Mouse (Mus musculus): ENCODE data around the gene Xrra1. TPM values are rescaled to one million over a fixed set of nuclear protein-coding genes. Genes with fewer than 3 reads are reported as not detected.
A peak's percentile ranks its signal among the peaks of the same experiment; 100 is the strongest.
"Not testable (repeated sequence)": the region's sequence is repeated elsewhere in the genome, so short reads cannot be mapped to it uniquely, and the experiment has no call there.

Gene Xrra1
- polyA plus RNA-seq, 1 experiment from 2014 or later, result 0.30 TPM

DNA sequence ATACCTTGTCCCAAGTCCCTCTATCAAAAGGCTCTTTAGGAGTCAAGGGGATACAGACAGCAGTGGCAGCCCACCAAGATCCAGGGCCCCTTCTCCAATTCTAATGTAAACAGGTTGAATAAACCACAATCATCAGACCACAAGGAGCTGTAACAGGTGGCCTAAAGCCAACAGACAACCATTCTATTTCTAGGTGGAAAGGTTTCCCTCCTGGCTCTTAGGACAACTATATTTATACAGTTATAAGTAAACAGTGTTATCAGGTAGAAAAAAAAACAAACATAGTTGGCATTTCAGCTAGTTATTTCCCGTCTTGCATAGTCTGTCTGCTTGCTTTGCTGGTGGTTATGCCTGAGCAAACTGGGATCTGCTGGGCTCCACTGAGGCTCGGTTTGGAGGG lies 61.5 kb downstream of the Xrra1 start:
- peaks cover 3% of the 10 kb centered on the region for H3K4me1 ChIP-seq (ENCODE audit: insufficient read depth)
- no peak for TF ChIP-seq CTCF (IDR thresholded peaks at IDR 0.05; ENCODE audit: low read depth)
- peak overlapping the region; percentile 39; the same call in 1 of the 2 replicates for H3K27ac ChIP-seq (ENCODE audit: low read depth)
- no peak overlapping the region for H3K4me2 ChIP-seq
- H3K36me3 ChIP-seq (ENCODE audit: insufficient read depth), result peaks cover 38% of the 10 kb centered on the region
- 35% methylated on average over 2 of the region's 2 CpGs for WGBS
- H3K9ac ChIP-seq, result no peak overlapping the region
- H3K27me3 ChIP-seq (ENCODE audit: insufficient read depth, low read length), result peaks cover 6% of the 10 kb centered on the region; the same call in 1 of the 2 replicates
- H3K9me3 ChIP-seq (ENCODE audit: low read depth, low read length), result no peaks in the 10 kb centered on the region
- no peak for ATAC-seq (ENCODE audit: insufficient read depth)
- DNase-seq, result peak; percentile 40
- H3K4me3 ChIP-seq (ENCODE audit: low read depth, low read length), result no peak overlapping the region

DNA sequence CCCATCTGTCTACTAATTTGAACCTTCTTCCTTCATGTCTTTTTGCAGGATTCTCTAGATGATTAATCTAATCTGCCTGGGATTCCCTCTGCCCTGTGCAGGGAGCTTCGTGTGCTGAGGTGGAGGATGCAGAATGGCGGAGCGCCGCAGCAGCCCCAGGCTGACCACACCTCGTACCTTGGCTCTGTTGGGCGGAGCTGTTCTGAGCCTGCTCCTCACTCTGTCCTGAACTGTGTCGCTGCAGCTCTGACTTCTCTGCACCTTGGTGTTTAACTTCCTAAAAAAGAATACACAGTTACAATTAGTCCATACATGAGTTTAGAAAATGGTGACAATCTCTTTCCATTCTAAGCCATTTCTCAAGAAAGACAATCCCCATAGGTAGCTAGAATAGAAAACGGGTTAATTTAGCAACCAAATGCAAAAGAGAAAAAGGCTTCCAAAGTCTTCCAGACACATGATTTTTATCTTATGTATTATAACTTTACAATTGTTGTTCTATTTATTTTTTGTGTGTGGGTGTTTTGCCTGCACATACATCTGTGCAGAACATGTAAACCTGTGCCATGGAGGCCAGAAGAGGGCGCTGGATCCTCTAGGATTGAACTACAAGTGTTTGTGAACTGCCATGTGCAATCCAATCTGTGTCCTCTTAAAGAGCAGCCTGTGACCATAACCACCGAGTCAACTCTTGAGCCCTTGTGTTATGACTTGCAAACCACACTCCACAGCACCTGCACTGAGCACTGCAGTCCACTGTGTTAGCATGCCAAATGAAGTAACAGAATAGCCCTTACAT lies 68.2 kb downstream of the Xrra1 start:
- no peak overlapping the region for H3K4me3 ChIP-seq (ENCODE audit: low read depth, low read length)
- no peak overlapping the region for H3K4me2 ChIP-seq
- no peaks in the 10 kb centered on the region for H3K9me3 ChIP-seq (ENCODE audit: low read depth, low read length)
- H3K4me1 ChIP-seq (ENCODE audit: insufficient read depth), result no peaks in the 10 kb centered on the region
- ATAC-seq (ENCODE audit: insufficient read depth) (no peak), DNase-seq (peak; percentile 75)
- peak; percentile 59 for TF ChIP-seq CTCF (IDR thresholded peaks at IDR 0.05; ENCODE audit: low read depth)
- no peaks in the 10 kb centered on the region for H3K27me3 ChIP-seq (ENCODE audit: insufficient read depth, low read length)
- H3K36me3 ChIP-seq (ENCODE audit: insufficient read depth), result peaks cover 67% of the 10 kb centered on the region
- 75% methylated on average over 10 of the region's 10 CpGs for WGBS
- no peak overlapping the region for H3K27ac ChIP-seq (ENCODE audit: low read depth)
- no peak overlapping the region for H3K9ac ChIP-seq

DNA sequence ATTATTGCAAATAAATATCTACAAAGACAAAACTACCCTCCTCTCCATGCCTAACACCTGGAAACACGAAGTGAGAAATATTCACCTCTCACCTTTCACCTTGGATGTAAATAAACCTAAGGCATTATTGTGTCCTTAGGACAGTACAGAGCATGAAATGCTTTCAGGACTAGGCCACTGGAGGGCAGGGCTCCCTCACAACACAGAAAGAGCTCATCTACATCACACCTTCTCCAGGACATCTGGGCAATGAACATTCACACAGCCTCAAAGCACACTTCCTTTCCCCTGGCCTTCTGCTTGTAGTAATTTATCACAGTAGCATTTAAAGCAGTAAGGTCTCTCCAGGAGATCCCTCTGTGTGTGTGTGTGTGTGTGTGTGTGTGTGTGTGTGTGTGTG lies 76.8 kb downstream of the Xrra1 start:
- Histone ChIP-seq H3K27ac (ENCODE audit: low read depth) (no peak overlapping the region), H3K36me3 (ENCODE audit: insufficient read depth) (peaks cover 60% of the 10 kb centered on the region), H3K4me2 (no peak overlapping the region), H3K4me3 (ENCODE audit: low read depth, low read length) (no peak overlapping the region), H3K9ac (no peak overlapping the region), H3K4me1 (ENCODE audit: insufficient read depth) (no peaks in the 10 kb centered on the region), H3K9me3 (ENCODE audit: low read depth, low read length) (no peaks in the 10 kb centered on the region), H3K27me3 (ENCODE audit: insufficient read depth, low read length) (no peaks in the 10 kb centered on the region)
- 58% methylated on average over 1 of the region's 1 CpGs for WGBS
- DNase-seq (no peak), ATAC-seq (ENCODE audit: insufficient read depth) (no peak)
- peak; percentile 32; the same call in 1 of the 2 replicates for TF ChIP-seq CTCF (IDR thresholded peaks at IDR 0.05; ENCODE audit: low read depth)

DNA sequence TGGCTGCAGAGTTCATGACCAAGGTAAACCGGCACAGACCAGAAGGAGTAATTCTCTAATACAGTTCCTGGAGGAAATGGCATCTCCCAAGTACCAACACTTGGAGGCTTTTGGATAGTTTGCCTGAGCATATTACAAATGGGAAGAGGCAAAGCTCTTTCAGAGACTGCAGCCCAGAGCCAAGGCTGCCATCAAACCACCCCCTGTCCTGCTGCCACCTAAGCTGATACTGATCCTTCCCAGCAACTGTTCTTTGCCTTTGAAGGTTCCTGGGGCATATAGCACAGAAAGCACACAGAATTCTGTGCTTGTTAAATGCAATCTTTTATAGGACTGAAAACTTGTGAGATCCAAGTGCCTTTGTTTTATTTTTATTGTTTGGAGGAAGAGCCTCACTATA lies 81.8 kb downstream of the Xrra1 start:
- H3K4me2 ChIP-seq, result no peak overlapping the region
- ATAC-seq (ENCODE audit: insufficient read depth) (no peak), DNase-seq (no peak)
- H3K27ac ChIP-seq (ENCODE audit: low read depth), result no peak overlapping the region
- TF ChIP-seq CTCF (IDR thresholded peaks at IDR 0.05; ENCODE audit: low read depth), result no peak
- peaks cover 58% of the 10 kb centered on the region for H3K36me3 ChIP-seq (ENCODE audit: insufficient read depth)
- H3K4me3 ChIP-seq (ENCODE audit: low read depth, low read length), result no peak overlapping the region
- H3K9ac ChIP-seq, result no peak overlapping the region
- no peaks in the 10 kb centered on the region for H3K9me3 ChIP-seq (ENCODE audit: low read depth, low read length)
- WGBS, result 97% methylated on average over 1 of the region's 1 CpGs
- no peaks in the 10 kb centered on the region for H3K4me1 ChIP-seq (ENCODE audit: insufficient read depth)
- no peaks in the 10 kb centered on the region for H3K27me3 ChIP-seq (ENCODE audit: insufficient read depth, low read length)

DNA sequence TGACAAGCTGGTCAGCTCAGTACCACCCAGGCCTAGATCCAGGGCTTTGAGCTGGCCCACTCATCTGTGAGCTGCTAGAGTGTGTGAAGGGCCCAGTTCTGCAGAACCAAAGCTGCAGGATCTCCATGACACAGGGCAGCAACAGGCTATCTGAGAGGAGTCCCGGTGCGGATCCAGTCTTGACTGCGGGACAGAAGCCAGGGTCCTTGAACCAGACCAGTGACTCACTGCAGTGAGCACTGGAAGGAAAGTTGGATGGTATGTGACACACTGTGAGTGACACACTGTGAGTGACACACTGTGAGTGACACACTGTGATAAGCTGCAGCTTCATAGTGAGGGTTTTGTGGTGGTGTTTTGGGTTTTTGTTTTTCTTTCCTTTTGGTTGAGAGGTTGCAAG lies 85.6 kb downstream of the Xrra1 start:
- Histone ChIP-seq H3K9ac (no peak overlapping the region), H3K36me3 (ENCODE audit: insufficient read depth) (peaks cover 75% of the 10 kb centered on the region), H3K4me1 (ENCODE audit: insufficient read depth) (no peaks in the 10 kb centered on the region), H3K27ac (ENCODE audit: low read depth) (no peak overlapping the region), H3K4me3 (ENCODE audit: low read depth, low read length) (no peak overlapping the region), H3K4me2 (no peak overlapping the region), H3K9me3 (ENCODE audit: low read depth, low read length) (no peaks in the 10 kb centered on the region), H3K27me3 (ENCODE audit: insufficient read depth, low read length) (no peaks in the 10 kb centered on the region)
- no peak for TF ChIP-seq CTCF (IDR thresholded peaks at IDR 0.05; ENCODE audit: low read depth)
- 96% methylated on average over 3 of the region's 3 CpGs for WGBS
- ATAC-seq (ENCODE audit: insufficient read depth) (no peak), DNase-seq (no peak)

DNA sequence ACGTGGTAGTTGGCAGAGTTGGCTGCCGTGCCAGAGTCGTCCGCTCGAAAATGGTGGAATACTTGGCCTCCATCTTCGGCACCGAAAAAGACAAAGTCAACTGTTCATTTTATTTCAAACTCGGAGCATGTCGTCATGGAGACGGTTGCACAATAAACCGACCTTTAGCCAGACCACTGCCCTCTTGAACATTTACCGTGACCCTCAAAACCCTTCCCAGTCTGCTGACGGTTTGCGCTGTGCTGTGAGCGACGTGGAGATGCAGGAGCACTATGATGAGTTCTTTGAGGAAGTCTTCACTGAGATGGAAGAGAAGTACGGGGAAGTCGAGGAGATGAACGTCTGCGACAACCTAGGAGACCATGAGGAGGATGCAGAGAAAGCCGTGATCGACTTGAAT lies 86.1 kb downstream of the Xrra1 start:
- not testable (repeated sequence) for H3K9me3 ChIP-seq (ENCODE audit: low read depth, low read length); H3K4me2 ChIP-seq; H3K9ac ChIP-seq; ATAC-seq (ENCODE audit: insufficient read depth); H3K4me1 ChIP-seq (ENCODE audit: insufficient read depth); H3K4me3 ChIP-seq (ENCODE audit: low read depth, low read length); H3K27me3 ChIP-seq (ENCODE audit: insufficient read depth, low read length); H3K27ac ChIP-seq (ENCODE audit: low read depth); DNase-seq
- H3K36me3 ChIP-seq (ENCODE audit: insufficient read depth), result peaks cover 75% of the 10 kb centered on the region
- WGBS, result 93% methylated on average over 22 of the region's 22 CpGs

DNA sequence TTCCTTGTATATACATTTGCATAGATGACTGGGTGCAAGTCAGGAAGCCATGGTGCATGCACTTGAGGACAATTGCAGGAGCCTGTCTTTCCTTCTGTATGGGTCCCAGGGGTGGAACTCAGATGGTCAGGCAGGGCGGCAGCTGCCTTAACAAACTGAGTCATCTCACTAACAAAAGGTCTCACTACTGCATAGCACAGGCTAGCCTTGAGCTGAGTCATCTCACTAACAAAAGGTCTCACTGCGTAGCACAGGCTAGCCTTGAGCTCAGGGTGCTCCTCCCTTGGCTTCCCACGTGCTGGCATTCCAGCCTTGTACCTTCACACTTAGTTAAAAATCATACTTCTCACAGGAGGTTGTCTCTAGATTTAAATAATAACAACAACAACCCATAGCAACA lies 87.0 kb downstream of the Xrra1 start:
- no peak overlapping the region for H3K4me3 ChIP-seq (ENCODE audit: low read depth, low read length)
- no peak overlapping the region for H3K9ac ChIP-seq
- H3K27me3 ChIP-seq (ENCODE audit: insufficient read depth, low read length), result no peaks in the 10 kb centered on the region
- no peak for TF ChIP-seq CTCF (IDR thresholded peaks at IDR 0.05; ENCODE audit: low read depth)
- H3K9me3 ChIP-seq (ENCODE audit: low read depth, low read length), result no peaks in the 10 kb centered on the region
- peaks cover 66% of the 10 kb centered on the region for H3K36me3 ChIP-seq (ENCODE audit: insufficient read depth)
- 97% methylated on average over 3 of the region's 3 CpGs for WGBS
- ATAC-seq (ENCODE audit: insufficient read depth) (no peak), DNase-seq (no peak)
- no peaks in the 10 kb centered on the region for H3K4me1 ChIP-seq (ENCODE audit: insufficient read depth)
- no peak overlapping the region for H3K27ac ChIP-seq (ENCODE audit: low read depth)
- no peak overlapping the region for H3K4me2 ChIP-seq

All from lung, embryonic 14.5 days (tissue).